Mouse (Mus musculus): Measurements from ENCODE around the gene Ubash3a. TPM values are rescaled to one million over a fixed set of nuclear protein-coding genes. Genes with fewer than 3 reads are reported as not detected.

Gene Ubash3a
- total RNA-seq, 1 experiment from 2014 or later = 37.7 TPM

DNA sequence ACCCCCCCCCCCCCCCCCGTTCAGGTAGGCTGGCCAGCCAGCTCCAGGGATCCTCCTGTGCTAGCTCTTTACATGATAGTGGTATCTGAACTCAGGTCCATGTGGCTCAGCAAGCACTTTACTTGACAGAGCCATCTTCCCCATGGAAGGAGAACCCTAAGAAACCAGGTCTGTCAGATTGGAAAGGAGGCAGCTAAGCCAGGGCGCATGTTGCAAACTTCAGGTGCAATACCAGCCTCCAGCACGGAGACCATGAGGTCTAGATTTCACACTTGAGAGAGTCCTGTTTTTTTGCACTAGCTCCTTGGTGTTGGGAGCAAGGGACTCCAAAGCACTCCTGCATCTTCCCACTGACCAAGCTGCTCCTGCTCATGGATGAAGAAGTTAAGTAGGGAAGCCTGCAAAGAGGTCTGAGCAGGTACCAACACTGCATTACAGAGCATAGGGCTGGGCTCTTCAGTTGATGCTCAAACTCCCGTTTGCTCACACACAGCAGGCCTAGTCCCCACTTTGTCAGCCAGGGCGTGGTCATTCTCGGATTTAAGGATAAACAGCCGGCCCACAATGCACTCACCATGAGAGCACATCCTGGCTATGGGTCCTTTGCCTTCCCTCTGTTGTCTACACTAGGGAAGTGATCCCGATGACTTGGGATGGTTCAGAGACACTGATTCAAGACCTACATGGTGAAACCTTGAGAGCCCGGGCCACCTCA, 68.7 kb downstream of the Ubash3a start:
- 0 out of 2 replicates have a peak, but pooled peaks have one; percentile 2 for ATAC-seq (replicated peaks; ENCODE audit: low read depth, poor library complexity, severe bottlenecking)

DNA sequence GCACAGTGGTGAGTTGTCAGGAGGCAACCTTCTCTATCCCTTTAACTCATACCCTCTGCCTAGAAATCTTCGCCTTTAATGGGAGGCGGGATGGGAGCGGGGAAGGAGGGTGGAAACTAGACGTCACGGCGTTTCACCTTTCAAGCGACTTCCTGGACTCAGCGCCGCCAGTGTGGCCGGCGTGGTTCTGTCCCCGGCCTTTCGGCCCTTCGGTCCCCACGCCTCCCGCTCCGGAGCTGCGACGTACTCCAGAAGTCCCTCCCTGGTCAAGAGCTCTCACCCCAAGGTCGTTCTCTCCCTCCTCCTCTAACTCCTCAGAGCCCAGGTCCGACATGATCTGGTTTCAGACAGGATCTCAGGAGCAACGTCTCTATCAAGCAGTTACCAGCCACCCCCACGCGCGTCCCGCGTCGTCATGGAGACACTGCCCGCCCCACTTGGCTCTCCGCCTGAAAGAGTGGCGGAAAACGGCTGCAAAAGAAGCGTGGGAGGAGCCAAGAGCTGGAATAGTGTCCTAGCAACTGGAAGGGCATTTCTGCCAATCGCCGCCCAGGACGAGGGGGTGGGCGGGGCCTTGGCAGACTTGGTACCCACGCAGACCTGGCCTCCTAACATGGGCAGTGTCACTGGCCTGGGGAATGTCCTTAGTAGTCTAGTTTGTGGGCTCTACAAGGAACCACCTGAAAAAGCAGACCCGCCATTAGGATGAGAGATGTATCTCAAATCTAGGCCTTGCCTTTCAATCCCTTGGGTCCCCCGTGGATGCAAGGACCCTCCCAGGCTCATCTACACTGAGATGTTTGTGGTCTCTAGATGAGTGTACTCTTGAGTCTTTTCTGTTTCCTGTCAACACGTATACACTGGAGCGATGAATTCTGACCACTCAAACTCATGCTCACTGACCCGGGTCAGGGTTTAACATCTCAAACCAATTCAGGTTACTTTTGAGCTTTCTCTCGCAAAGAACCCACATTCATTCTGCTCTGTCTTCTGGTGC, 69.5 kb downstream of the Ubash3a start, which contains the start of gene Rsph1:
Gene Rsph1, minus strand, starts transcription at position 462 of the 997 bp plus-strand sequence.
- peak; percentile 79 for ATAC-seq (replicated peaks; ENCODE audit: low read depth, poor library complexity, severe bottlenecking)

DNA sequence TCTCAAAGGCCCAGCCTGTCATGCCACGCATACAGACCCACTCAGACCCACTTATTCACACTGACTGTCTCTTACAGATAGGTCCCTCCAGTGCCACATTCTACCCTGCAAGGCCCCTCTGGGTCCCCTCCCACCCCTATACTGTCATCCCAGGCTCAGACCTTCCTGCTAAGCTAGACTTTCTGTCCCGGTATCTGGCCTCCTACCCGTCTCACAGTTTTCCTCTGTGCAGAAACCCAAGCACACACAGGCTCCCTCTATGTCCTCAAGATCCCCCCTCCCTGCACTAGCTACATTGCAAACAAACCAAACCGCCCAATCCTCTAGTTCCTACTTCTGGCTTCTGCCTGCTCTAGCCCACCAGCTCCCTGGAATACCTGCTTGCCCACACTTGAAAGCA, 70.3 kb downstream of the Ubash3a start:
- ATAC-seq (replicated peaks; ENCODE audit: low read depth, poor library complexity, severe bottlenecking) = no peak

- ATAC-seq (replicated peaks; ENCODE audit: low read depth, poor library complexity, severe bottlenecking) = no peak
Observed at GRCm38 (mm10) chr17:31279541-31279940, 71.9 kb downstream of the Ubash3a start.

GRCm38 (mm10) chr17:31280269-31280668, 72.6 kb downstream of the Ubash3a start:
- no peak for ATAC-seq (replicated peaks; ENCODE audit: low read depth, poor library complexity, severe bottlenecking)

DNA sequence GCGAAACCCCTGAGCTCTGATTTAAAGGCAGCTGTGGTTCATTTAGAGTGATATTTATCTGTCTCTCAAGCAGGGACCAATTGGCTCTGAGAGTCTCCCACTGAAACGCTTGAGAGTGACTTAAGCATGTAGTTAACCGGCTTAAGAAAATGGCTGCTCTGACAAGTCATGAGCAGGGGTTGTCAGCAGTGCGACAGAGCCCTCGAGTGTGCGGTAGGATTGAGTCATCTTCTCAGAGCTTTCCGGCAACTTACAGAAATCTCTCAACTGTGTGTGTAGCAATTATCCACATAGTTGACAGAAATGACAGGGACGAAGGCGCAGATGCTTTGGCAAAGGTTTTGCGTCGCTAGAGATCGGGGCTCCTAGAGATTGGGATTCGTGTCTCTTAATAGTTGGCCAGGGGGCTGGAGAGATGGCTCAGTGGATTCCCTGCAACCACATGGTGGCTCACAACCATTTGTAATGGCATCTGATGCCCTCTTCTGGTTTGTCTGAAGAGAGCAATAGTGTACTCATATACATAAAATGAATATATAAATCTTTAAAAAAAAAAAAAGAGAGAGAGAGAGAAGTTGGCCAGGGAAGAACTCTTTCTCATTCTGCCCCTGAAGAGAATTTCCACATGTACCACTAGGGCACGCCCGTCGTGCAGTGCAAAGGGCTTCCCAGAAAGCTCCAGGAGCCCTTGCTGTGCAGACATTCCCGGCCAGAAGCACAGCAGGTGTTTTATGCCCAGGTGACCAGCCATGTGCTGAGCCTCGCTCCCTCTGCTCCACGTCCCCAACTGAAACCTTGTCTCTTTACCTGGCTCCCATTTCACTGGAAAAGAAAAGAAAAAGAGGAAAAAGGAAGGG, 74.4 kb downstream of the Ubash3a start:
- ATAC-seq (replicated peaks; ENCODE audit: low read depth, poor library complexity, severe bottlenecking) = no peak

DNA sequence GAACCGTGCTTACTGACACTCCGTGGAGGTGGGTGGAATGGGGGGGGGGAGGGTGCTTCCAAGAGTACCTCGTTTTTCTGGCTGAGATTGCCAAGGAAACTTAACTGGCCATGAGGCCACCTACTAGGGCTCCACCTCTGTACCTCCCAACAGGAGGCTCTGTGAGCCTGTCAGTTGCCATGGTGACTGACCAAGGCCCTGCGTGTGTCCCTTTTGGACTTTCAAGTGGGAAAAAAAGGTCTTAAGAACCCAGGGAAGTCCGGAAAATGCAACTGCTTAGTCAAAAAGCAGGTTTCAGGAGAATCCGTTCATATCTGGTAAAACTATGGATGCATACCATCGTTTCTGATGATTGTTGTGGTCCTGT, 75.0 kb downstream of the Ubash3a start:
- ATAC-seq (replicated peaks; ENCODE audit: low read depth, poor library complexity, severe bottlenecking) = no peak

DNA sequence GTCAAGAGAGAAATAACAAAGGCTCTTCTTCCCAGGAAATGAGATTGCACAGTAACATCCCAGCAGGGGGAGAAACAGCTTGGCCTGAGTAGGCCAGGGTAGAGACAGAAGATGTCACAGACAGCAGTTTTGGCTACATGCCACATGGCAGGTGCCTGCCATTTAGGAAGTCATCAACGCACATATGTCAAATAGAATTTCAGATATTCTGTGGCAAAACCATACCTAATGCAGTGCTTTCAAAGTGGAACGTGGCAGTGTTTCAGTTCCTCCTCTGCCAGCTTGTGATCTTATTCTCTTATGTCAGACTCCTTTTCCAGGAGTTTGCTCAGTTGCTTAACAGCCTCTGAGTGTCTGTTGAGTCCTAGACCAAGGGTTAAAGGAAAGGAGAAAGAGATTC, 78.2 kb downstream of the Ubash3a start:
- ATAC-seq (replicated peaks; ENCODE audit: low read depth, poor library complexity, severe bottlenecking) = peak; percentile 39

GRCm38 (mm10) chr17:31286492-31286891, 78.8 kb downstream of the Ubash3a start, which contains the start of gene Slc37a1:
TSS of gene Slc37a1 (plus strand) at chr17:31286792.
- no peak for ATAC-seq (replicated peaks; ENCODE audit: low read depth, poor library complexity, severe bottlenecking)

DNA sequence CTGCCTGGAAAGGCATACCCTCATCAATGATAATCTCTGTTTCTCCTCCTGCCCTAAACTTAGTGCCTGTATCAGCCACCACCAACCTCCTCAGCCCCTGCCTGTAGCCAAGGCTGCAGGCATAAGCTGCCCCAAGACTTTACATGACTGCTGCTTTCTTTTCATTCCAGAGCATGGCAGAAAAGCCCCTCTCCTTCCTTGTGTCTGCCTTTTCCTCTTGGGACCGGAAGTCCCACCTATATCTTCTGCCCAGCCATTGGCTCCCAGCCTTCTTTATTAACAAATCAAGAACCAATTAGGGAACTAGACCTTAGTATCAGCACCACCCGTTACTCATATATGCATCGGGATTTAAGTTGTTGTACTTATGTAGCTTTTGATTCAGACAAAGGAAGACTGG, 79.5 kb downstream of the Ubash3a start:
- ATAC-seq (replicated peaks; ENCODE audit: low read depth, poor library complexity, severe bottlenecking) = no peak

GRCm38 (mm10) chr17:31288999-31289726, 81.5 kb downstream of the Ubash3a start:
- ATAC-seq (replicated peaks; ENCODE audit: low read depth, poor library complexity, severe bottlenecking) = 0 out of 2 replicates have a peak, but pooled peaks have one; percentile 17

DNA sequence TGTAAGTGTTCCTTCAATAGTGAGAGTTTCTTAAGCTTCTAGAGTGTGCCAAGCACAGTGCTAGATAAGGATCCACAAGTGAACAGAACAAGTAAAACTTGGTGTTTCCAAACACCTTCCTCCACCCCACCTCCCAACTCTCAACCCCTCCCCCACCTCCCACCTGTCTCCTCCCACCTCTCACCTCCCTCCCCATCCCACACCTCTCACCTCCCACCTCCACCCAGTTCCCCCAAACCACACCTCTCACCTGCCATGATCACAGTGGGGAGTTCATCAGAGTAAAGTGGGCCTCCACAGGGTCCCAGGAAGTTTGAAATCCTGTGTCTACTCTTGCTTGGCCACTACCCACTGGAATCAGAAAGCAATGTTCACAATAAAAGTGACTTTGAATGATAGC, 82.6 kb downstream of the Ubash3a start:
- no peak for ATAC-seq (replicated peaks; ENCODE audit: low read depth, poor library complexity, severe bottlenecking)

- peak; percentile 74 for ATAC-seq (replicated peaks; ENCODE audit: low read depth, poor library complexity, severe bottlenecking)
Observed at GRCm38 (mm10) chr17:31290859-31291258, 83.2 kb downstream of the Ubash3a start.

GRCm38 (mm10) chr17:31294363-31295214, 86.9 kb downstream of the Ubash3a start:
- ATAC-seq (replicated peaks; ENCODE audit: low read depth, poor library complexity, severe bottlenecking) = no peak

DNA sequence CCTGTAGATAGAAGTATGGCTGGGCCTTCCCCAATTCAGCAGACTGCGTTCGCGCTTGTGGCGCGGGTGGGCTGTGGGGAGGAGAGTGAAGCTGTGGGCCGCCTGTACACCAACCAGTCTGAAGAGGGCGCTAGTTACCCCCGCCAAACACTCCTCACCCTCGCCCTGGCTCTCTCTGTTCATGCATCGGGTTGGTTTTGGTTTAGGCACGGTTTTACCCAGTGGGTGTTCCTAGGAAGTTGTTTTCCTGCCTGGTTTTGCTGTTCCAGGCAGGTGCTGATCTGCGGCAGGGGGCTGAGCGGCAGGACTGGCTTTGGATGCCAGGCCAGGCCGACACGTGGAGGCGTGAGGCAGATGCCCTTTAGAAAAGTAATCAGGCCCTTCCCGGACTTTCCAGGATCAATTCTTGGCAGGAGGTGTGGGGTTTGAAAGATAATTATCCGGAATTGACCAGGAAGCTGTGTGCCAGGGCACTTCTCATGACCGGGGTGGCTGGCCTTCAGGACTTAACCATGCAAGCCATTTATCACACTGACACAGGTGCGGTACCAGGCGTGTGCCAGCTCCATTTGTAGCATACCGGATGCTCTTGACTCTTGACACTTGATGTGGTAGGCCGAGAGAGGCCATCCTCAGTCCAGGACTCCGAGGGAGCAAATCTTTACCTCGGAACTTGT, 87.7 kb downstream of the Ubash3a start:
- peak; percentile 65 for ATAC-seq (replicated peaks; ENCODE audit: low read depth, poor library complexity, severe bottlenecking)

DNA sequence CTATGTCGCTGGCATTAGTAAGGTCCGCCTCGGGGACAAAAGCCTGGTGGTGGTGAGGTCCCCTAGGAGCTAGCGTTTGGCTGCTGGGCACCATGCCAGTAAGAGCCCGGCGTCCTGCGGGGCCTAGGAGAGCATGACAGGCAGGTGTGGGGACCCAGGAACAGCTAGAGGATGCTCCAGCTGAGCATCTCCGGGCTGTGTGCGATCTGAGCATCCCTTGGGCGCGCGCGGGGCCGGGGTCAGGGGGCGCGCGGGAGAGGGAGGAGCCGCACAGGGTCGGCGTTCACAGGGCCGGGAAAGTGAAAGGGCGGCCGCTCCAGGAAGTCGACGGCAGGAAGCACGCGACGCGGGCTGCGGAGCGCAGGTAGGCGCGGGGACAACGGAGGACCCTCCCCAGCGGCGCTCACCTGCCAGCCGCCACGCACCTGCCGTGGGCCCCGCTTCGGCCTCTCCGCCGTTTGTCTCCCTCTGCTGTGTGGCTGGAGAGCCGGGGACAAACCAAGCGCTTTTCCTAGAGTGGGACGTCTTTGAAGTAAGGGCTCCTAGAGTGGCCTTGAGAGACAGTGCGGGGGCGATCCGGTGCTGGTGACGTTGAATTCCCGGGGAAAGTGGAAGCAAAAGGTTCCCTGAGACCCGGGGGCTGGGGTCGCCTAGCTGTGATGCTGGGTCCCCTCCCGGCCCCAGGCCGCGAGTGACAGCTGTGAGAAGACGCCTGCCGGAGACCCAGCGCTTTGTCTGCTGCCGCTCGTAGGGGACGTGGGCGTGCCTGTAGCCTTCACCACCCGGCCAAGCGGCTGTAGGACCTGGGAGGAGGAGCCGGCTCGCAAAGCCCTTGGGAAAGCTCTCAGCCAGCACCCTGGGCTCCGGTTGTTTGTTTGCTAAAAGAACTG, 88.5 kb downstream of the Ubash3a start:
- peak; percentile 70 for ATAC-seq (replicated peaks; ENCODE audit: low read depth, poor library complexity, severe bottlenecking)
